Mouse (Mus musculus) thymus, postnatal 0 days (tissue): ENCODE results near the gene Hecw1. TPM values are rescaled to one million over a fixed set of nuclear protein-coding genes. Genes with fewer than 3 reads are reported as not detected.
"Not testable (repeated sequence)": the region's sequence is repeated elsewhere in the genome, so short reads cannot be mapped to it uniquely, and the experiment has no call there.

ENCODE experiments used
- DNase-seq: peaks from one replicate; pipeline ENCODE4 v3.0.0-alpha.2; 2015; ENCODE audit warnings: low spot score
- polyA plus RNA-seq: library from polyadenylated mRNA; unstranded; fragments of >200 nt; fragmentation: Nextera tagmentation; extraction: Ambion mirVana; gene quantifications from 2 replicates; pipeline ENCODE4 v1.2.1, GENCODE M21; 2015

Hecw1 gene
- polyA plus RNA-seq, 1 experiment from 2014 or later, result 0.05 TPM

DNA sequence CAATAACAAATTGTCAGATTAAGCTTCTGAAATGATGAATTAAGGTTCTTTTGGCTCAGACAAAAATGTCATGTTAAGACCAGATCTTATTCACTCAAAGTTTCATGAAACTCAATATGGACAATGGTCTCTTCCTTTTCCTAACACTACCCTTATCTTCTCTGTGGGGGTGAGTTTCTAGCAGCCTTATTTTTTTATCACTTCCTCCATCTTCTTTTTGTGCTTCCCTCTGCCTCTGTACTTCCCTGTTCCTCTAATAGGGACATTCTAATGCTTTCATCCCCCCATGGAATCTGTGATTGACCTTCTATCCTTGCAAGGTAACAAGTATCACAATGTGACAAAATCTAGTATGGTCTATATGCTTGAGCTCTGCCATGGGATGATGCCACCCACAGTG lies 148.6 kb downstream of the Hecw1 start:
- no peak for DNase-seq

GRCm38 (mm10) chr13:14365546-14365945 lies 157.5 kb downstream of the Hecw1 start:
- DNase-seq, result no peak

GRCm38 (mm10) chr13:14327252-14327651 lies 195.8 kb downstream of the Hecw1 start:
- DNase-seq, result no peak

- no peak for DNase-seq
Measured at GRCm38 (mm10) chr13:14306617-14307016, 216.4 kb downstream of the Hecw1 start.

DNA sequence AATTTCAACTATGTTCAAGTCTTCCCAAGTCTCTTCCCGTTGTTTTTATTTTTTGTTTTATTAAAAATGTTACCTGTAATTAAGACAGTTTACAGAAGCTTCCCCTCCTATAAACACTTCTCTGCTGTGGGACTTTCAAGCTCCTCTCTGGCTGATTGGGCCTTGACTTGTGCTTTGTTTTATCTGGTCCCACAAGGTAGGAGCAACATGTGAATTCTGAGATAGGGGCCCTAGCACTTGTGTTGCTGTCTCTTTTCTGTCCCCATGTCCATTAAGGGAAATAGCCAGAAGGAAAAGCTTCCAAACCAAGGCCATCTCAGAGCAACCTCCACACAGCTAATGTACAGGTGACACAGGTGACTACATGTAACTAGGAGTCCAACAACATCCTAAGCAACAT lies 218.9 kb downstream of the Hecw1 start:
- DNase-seq, result no peak

GRCm38 (mm10) chr13:14302921-14303320 lies 220.1 kb downstream of the Hecw1 start:
- no peak for DNase-seq

DNA sequence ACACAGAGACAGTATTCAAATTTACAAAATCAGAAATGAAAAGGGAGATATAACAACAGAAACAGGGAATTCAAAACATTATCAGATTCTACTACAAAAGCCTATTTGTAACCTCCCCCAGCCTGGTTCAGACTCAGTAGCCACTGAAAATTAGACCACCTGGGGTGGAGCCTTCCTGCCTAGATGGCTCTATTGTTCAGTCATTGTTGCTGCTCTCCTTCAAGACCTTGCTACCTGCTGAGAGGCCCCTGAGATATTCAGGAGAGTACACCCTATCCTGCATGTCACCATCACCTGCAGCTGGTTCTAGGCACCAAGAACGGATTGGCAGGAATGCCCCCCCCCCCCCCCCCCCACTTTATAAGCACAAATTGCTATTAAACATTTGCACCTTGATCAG lies 233.0 kb downstream of the Hecw1 start:
- no peak for DNase-seq

DNA sequence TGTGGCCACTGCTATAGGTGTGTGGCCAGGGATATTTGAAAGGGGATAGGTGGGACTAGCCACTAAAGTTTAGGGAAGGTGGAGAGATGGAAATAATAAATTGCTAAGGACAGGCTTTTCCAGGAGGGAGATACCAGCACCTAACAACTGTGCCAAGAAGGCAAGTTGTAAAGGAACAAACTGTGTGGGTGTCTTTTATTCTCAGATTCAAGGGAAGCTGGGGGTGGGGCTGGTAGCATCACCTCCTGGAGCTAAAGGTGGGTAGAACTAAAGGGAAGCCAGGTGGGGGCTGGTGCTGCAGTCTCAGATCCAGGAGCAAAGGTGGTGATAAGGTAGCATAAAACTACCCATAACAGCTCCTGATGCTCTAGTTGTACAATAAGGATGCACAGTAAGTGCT lies 251.6 kb downstream of the Hecw1 start:
- DNase-seq, result no peak

- not testable (repeated sequence) for DNase-seq
Measured at GRCm38 (mm10) chr13:14260939-14261338, 262.1 kb downstream of the Hecw1 start.

DNA sequence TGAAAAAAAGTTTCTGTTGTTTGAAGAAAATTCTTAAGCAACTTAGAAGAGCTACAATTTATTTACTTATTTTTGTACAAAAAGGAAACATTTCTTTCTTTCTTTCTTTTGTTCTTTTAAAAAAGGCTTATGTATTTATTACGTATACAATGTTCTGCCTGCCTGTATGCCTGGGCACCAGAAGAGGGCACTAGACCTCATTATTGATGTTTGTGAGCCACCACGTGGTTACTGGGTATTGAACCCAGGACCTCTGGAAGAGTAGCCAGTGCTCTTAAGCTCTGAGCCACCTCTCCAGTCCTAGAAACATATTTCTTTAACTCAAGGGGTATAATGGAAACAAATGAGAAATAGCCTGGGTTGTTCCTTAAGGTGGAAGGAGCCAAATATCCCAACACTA lies 277.1 kb downstream of the Hecw1 start:
- DNase-seq, result no peak

DNA sequence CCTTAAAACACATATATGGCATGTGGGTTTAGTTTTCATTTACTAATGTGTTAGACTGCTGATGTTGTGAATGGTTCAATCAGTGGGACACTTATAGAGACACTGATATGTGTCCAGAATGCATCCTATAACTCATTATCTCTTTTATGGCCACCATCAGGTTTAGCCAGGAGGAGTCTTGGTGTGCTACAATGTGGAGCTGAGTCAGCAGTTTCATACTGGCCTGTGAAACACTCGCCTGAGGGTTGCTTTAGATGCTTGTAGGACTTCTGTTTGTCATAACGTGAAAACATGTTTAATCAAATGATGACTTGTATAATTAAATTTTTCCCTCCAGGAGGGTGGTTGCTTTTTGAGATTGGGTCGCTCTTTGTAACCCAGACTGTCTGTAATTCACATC lies 343.4 kb downstream of the Hecw1 start:
- DNase-seq, result no peak

GRCm38 (mm10) chr13:14177989-14178388 lies 345.0 kb downstream of the Hecw1 start:
- peak; percentile 16 for DNase-seq

Other genes with a start within 250 kb of the Hecw1 start
- gene Mrpl32, start 89.9 kb upstream of the Hecw1 start, polyA plus RNA-seq, result 153 and 164 TPM in 2 replicates
- gene Psma2, start 90.0 kb upstream of the Hecw1 start, polyA plus RNA-seq, result 288 and 296 TPM in 2 replicates
- gene AW209491, start 106.9 kb upstream of the Hecw1 start, polyA plus RNA-seq, result 18.7 and 19.9 TPM in 2 replicates